ENCODE assay signal across 9 mouse cellular contexts in genomic region chr11:55471467-55471866, GRCm38 (mm10). TPM values are rescaled to one million over a fixed set of nuclear protein-coding genes. Genes with fewer than 3 reads are reported as not detected.
DNase-seq lines count a peak whose midpoint lies in the region; ATAC-seq lines count a peak whose summit lies in the region.
"Had no signal": no experiment of that assay in that cellular context is flagged by ENCODE, and none has a peak within 500 bp of the region (broad histone marks: within the 10 kb centered on the region; RNA-seq: fewer than 3 reads in every experiment).

No protein-coding gene starts in this region.

- peak overlapping the region; percentile 59 for H3K4me2 ChIP-seq in lung, embryonic 15.5 days
- H3K4me2 ChIP-seq in forebrain, embryonic 11.5 days (ENCODE audit: low read depth, low read length, severe bottlenecking): peak overlapping the region; percentile 74; the same call in 1 of the 2 replicates
- peak overlapping the region; percentile 81; the same call in 1 of the 2 replicates for H3K4me2 ChIP-seq in limb, embryonic 11.5 days (ENCODE audit: low read depth, severe bottlenecking)
- peak overlapping the region; percentile 93; the same call in 1 of the 2 replicates for H3K4me2 ChIP-seq in neural tube, embryonic 14.5 days (ENCODE audit: low read depth, low read length)

- no peaks in the 10 kb centered on the region for H3K27me3 ChIP-seq in lung, embryonic 15.5 days
- H3K27me3 ChIP-seq in forebrain, embryonic 11.5 days (ENCODE audit: control insufficient read depth, insufficient read depth, low read length): no peaks in the 10 kb centered on the region
- H3K27me3 ChIP-seq in limb, embryonic 11.5 days (ENCODE audit: control insufficient read depth, insufficient read depth, low read length): no peaks in the 10 kb centered on the region
- H3K27me3 ChIP-seq in neural tube, embryonic 14.5 days (ENCODE audit: control insufficient read depth, insufficient read depth, low read length): no peaks in the 10 kb centered on the region

- H3K27ac ChIP-seq in lung, embryonic 15.5 days: no peak overlapping the region
- no peak overlapping the region for H3K27ac ChIP-seq in forebrain, embryonic 11.5 days (ENCODE audit: low read depth, low read length)
- no peak overlapping the region for H3K27ac ChIP-seq in limb, embryonic 11.5 days (replicated peaks; ENCODE audit: low read depth, low read length)
- H3K27ac ChIP-seq in neural tube, embryonic 14.5 days (ENCODE audit: low read depth, low read length): no peak overlapping the region

- H3K4me3 ChIP-seq in lung, embryonic 15.5 days: peak overlapping the region; percentile 69
- H3K4me3 ChIP-seq in forebrain, embryonic 11.5 days (ENCODE audit: low read depth, low read length): peak overlapping the region; percentile 97; the same call in 1 of the 2 replicates
- H3K4me3 ChIP-seq in limb, embryonic 11.5 days (ENCODE audit: low read depth, low read length): no peak overlapping the region; the same call in 1 of the 2 replicates
- peak overlapping the region; percentile 91; the same call in 1 of the 2 replicates for H3K4me3 ChIP-seq in neural tube, embryonic 14.5 days (ENCODE audit: low read depth, low read length)

- 0 out of 2 replicates have a peak, but pooled peaks cover 12% of the 10 kb centered on the region for H3K36me3 ChIP-seq in lung, embryonic 15.5 days
- peaks cover 4% of the 10 kb centered on the region; the same call in 1 of the 2 replicates for H3K36me3 ChIP-seq in forebrain, embryonic 11.5 days (ENCODE audit: control insufficient read depth, insufficient read depth, low read length)
- peaks cover 4% of the 10 kb centered on the region; the same call in 1 of the 2 replicates for H3K36me3 ChIP-seq in limb, embryonic 11.5 days (ENCODE audit: control insufficient read depth, insufficient read depth, low read length)
- H3K36me3 ChIP-seq in neural tube, embryonic 14.5 days (ENCODE audit: control insufficient read depth, insufficient read depth, low read length): no peaks in the 10 kb centered on the region

- 82% methylated on average over 7 of the region's 7 CpGs for WGBS in lung, embryonic 15.5 days
- WGBS in forebrain, embryonic 11.5 days: 93% methylated on average over 7 of the region's 7 CpGs
- WGBS in limb, embryonic 11.5 days: 95% methylated on average over 7 of the region's 7 CpGs
- WGBS in neural tube, embryonic 14.5 days: 96% methylated on average over 7 of the region's 7 CpGs

- no peak for ATAC-seq in lung, embryonic 15.5 days (ENCODE audit: borderline replicate concordance, extremely low read depth, low FRiP score, low TSS enrichment)
- ATAC-seq in forebrain, embryonic 11.5 days (replicated peaks; ENCODE audit: low FRiP score): no peak
- no peak for ATAC-seq in limb, embryonic 11.5 days (ENCODE audit: insufficient number of reproducible peaks, low FRiP score, low TSS enrichment, low read depth)
- ATAC-seq in neural tube, embryonic 14.5 days (ENCODE audit: low read depth): no peak
- no peak for ATAC-seq in cerebellum, adult (ENCODE audit: insufficient number of reproducible peaks, low FRiP score, low TSS enrichment)

- no peaks in the 10 kb centered on the region for H3K9me3 ChIP-seq in lung, embryonic 15.5 days
- no peaks in the 10 kb centered on the region for H3K9me3 ChIP-seq in forebrain, embryonic 11.5 days (ENCODE audit: control insufficient read depth, low read length)
- H3K9me3 ChIP-seq in limb, embryonic 11.5 days (ENCODE audit: control insufficient read depth, low read length): no peaks in the 10 kb centered on the region
- H3K9me3 ChIP-seq in neural tube, embryonic 14.5 days (ENCODE audit: control insufficient read depth, low read length): no peaks in the 10 kb centered on the region

- peaks cover 24% of the 10 kb centered on the region for H3K4me1 ChIP-seq in lung, embryonic 15.5 days
- H3K4me1 ChIP-seq in forebrain, embryonic 11.5 days (replicated peaks; ENCODE audit: control insufficient read depth, insufficient read depth, low read length): peaks cover 13% of the 10 kb centered on the region; the same call in 1 of the 2 replicates
- peaks cover 5% of the 10 kb centered on the region; the same call in 1 of the 2 replicates for H3K4me1 ChIP-seq in limb, embryonic 11.5 days (ENCODE audit: control insufficient read depth, insufficient read depth, low read length)
- H3K4me1 ChIP-seq in neural tube, embryonic 14.5 days (ENCODE audit: control insufficient read depth, insufficient read depth, low read length): peaks cover 12% of the 10 kb centered on the region

- no peak for DNase-seq in lung, postnatal 36 days
- no peak for DNase-seq in forebrain, embryonic 11.5 days (ENCODE audit: low spot score)
- no peak for DNase-seq in limb, embryonic 11.5 days (ENCODE audit: low spot score)
- no peak for DNase-seq in adrenal gland, postnatal 14 days
- DNase-seq in urinary bladder, postnatal 10 days (ENCODE audit: low spot score): no peak
- DNase-seq: lung, adult 18-20 months had no signal

- peak overlapping the region; percentile 83; the same call in 1 of the 2 replicates for H3K9ac ChIP-seq in lung, embryonic 15.5 days
- H3K9ac ChIP-seq in forebrain, embryonic 11.5 days (ENCODE audit: low read length): no peak overlapping the region
- H3K9ac ChIP-seq in limb, embryonic 11.5 days (ENCODE audit: low read length): no peak overlapping the region
- no peak overlapping the region for H3K9ac ChIP-seq in neural tube, embryonic 14.5 days (replicated peaks; ENCODE audit: low read depth, low read length)

RNA-seq across cellular contexts. Expression of gene G3bp1, which starts 2.0 kb away (rescaled TPM):
- 180 and 181 TPM in 2 replicates for polyA plus RNA-seq in lung, embryonic 15.5 days (2015; fragmentation: Nextera tagmentation; extraction: Ambion mirVana)
- 267 and 273 TPM in 2 replicates for polyA plus RNA-seq in forebrain, embryonic 11.5 days (2014; fragmentation: Nextera tagmentation; extraction: Ambion mirVana)
- polyA plus RNA-seq in limb, embryonic 11.5 days (2014; fragmentation: Nextera tagmentation; extraction: Ambion mirVana): 260 and 269 TPM in 2 replicates
- 96.9 and 111 TPM in 2 replicates for polyA plus RNA-seq in neural tube, embryonic 14.5 days (2014; fragmentation: Nextera tagmentation; extraction: Ambion mirVana)
- total RNA-seq in adrenal gland, postnatal 14 days (2021): 61.8 and 61.9 TPM in 2 replicates

RNA-seq across cellular contexts. Expression of gene Atox1, which starts 10.4 kb away (rescaled TPM):
- polyA plus RNA-seq in lung, embryonic 15.5 days (2015; fragmentation: Nextera tagmentation; extraction: Ambion mirVana): 531 and 546 TPM in 2 replicates
- 209 and 211 TPM in 2 replicates for polyA plus RNA-seq in forebrain, embryonic 11.5 days (2014; fragmentation: Nextera tagmentation; extraction: Ambion mirVana)
- polyA plus RNA-seq in limb, embryonic 11.5 days (2014; fragmentation: Nextera tagmentation; extraction: Ambion mirVana): 234 and 240 TPM in 2 replicates
- polyA plus RNA-seq in neural tube, embryonic 14.5 days (2014; fragmentation: Nextera tagmentation; extraction: Ambion mirVana): 295 and 303 TPM in 2 replicates
- total RNA-seq in adrenal gland, postnatal 14 days (2021): 255 and 290 TPM in 2 replicates

RNA-seq across cellular contexts. Expression of gene Sparc, which starts 48.5 kb away (rescaled TPM):
- polyA plus RNA-seq in lung, embryonic 15.5 days (2015; fragmentation: Nextera tagmentation; extraction: Ambion mirVana): 1,944 and 2,059 TPM in 2 replicates
- 348 and 407 TPM in 2 replicates for polyA plus RNA-seq in forebrain, embryonic 11.5 days (2014; fragmentation: Nextera tagmentation; extraction: Ambion mirVana)
- 244 and 249 TPM in 2 replicates for polyA plus RNA-seq in limb, embryonic 11.5 days (2014; fragmentation: Nextera tagmentation; extraction: Ambion mirVana)
- polyA plus RNA-seq in neural tube, embryonic 14.5 days (2014; fragmentation: Nextera tagmentation; extraction: Ambion mirVana): 312 and 741 TPM in 2 replicates
- total RNA-seq in adrenal gland, postnatal 14 days (2021): 2,357 and 2,456 TPM in 2 replicates
